Mouse (Mus musculus) lung, adult 2 months (tissue): Measurements from ENCODE around the gene Scin.

Source experiments
- CTCF ChIP-seq: fragments of 200-500 bp; IDR thresholded peaks from 2 replicates; pipeline ENCODE4 v1.5.1; 2011; ENCODE audit warnings: mild to moderate bottlenecking, low read length, control low read depth; ENCODE audit not compliant: insufficient read depth
- POLR2A ChIP-seq: fragments of 200-500 bp; IDR thresholded peaks from 2 replicates; pipeline ENCODE4 v1.6.1; 2011; ENCODE audit warnings: low read depth, mild to moderate bottlenecking, control low read depth, low read length, borderline replicate concordance; ENCODE audit errors: extremely low read depth

- TF ChIP-seq POLR2A (no peak), CTCF (no peak)
Measured at GRCm38 (mm10) chr12:40114883-40115282, 19.1 kb downstream of the Scin start.
